Mouse (Mus musculus) ES-Bruce4 (cell line): ENCODE data around the gene Tmem258.

ENCODE experiments used
- CTCF ChIP-seq: IDR thresholded peaks from one replicate; pipeline ENCODE4 v1.8.1; 2011; ENCODE audit warnings: low read depth, low read length
- POLR2A ChIP-seq: IDR thresholded peaks from one replicate; pipeline ENCODE4 v1.8.1; 2011; ENCODE audit warnings: low read length; ENCODE audit not compliant: insufficient read depth

GRCm38 (mm10) chr19:10239975-10240653 is 36.3 kb downstream of the Tmem258 start:
- TF ChIP-seq CTCF (no peak), POLR2A (no peak)
